In the genomic region with DNA sequence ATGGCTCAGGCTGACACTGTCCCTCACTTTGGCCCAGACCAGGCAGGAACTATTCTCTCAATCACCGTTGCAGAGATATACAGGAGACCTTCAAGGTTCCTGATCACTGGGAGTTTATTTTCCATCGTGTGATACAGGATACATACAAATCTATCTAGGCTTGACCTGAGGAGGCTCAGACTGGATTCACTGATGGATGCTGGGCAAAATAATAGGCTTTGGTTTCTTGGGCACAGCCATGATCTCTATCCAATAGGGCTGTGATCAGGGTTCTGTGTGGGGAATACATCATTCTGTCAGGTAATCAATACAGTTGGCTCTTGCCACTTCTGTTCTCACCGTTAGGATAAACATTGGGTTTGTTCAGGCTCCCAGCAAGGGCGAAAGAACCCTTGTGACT, we compare ENCODE assay signal across 34 mouse cellular contexts.
"Had no signal": no experiment of that assay in that cellular context is flagged by ENCODE, and none has a peak within 500 bp of the region (broad histone marks: within the 10 kb centered on the region; RNA-seq: fewer than 3 reads in every experiment).

No protein-coding gene starts in this region.

- H3K9ac ChIP-seq: heart, embryonic 12.5 days; heart, embryonic 13.5 days; heart, embryonic 15.5 days; hindbrain, embryonic 13.5 days; hindbrain, embryonic 14.5 days; intestine, embryonic 15.5 days; kidney, embryonic 15.5 days had no signal

- H3K4me2 ChIP-seq: heart, embryonic 11.5 days; heart, embryonic 12.5 days; heart, embryonic 13.5 days; heart, embryonic 15.5 days; hindbrain, embryonic 13.5 days; hindbrain, embryonic 14.5 days; intestine, embryonic 15.5 days; kidney, embryonic 15.5 days had no signal

- H3K27ac ChIP-seq: heart, embryonic 10.5 days; heart, embryonic 13.5 days; heart, embryonic 15.5 days; hindbrain, embryonic 10.5 days; hindbrain, embryonic 13.5 days; hindbrain, embryonic 14.5 days; hindbrain, postnatal 0 days; intestine, embryonic 15.5 days; kidney, embryonic 15.5 days; kidney, postnatal 0 days; layer of hippocampus, adult 2 months; left cerebral cortex, adult 2 months had no signal

- ATAC-seq: hindbrain, embryonic 16.5 days; hindbrain, postnatal 0 days; inflammation-experienced regulatory T-cells, adult 6 months; intestine, embryonic 15.5 days; intestine, embryonic 16.5 days; intestine, postnatal 0 days had no signal

- H3K27me3 ChIP-seq: heart, embryonic 12.5 days; heart, embryonic 13.5 days; heart, embryonic 15.5 days; hindbrain, embryonic 13.5 days; intestine, embryonic 15.5 days; kidney, embryonic 15.5 days had no signal

- H3K4me3 ChIP-seq: heart, embryonic 10.5 days; heart, embryonic 12.5 days; heart, embryonic 13.5 days; heart, embryonic 15.5 days; hindbrain, embryonic 10.5 days; hindbrain, embryonic 13.5 days; intestine, embryonic 15.5 days; kidney, embryonic 15.5 days; layer of hippocampus, adult 2 months; left cerebral cortex, adult 2 months had no signal

- DNase-seq: heart, postnatal 10 days; heart, postnatal 14 days; heart, postnatal 36 days; heart, postnatal 4 days; kidney, adult 11 months; kidney, adult 18-20 months; kidney, adult 2 months; kidney, adult 8-10 months; kidney, adult 9 months; kidney, postnatal 10 days; kidney, postnatal 14 days; kidney, postnatal 25 days; kidney, postnatal 36 days; kidney, postnatal 4 days; layer of hippocampus, adult 9-11 months; layer of hippocampus, postnatal 36 days had no signal

- H3K9me3 ChIP-seq: heart, embryonic 10.5 days; heart, embryonic 12.5 days; heart, embryonic 13.5 days; heart, embryonic 15.5 days; hindbrain, embryonic 10.5 days; hindbrain, embryonic 13.5 days; intestine, embryonic 15.5 days; kidney, embryonic 15.5 days had no signal

- H3K36me3 ChIP-seq: intestine, embryonic 15.5 days; kidney, embryonic 15.5 days had no signal
